Mouse (Mus musculus) neutrophil, adult 5-6 weeks (primary cell): Measurements from ENCODE around the gene Dmrta2. TPM values are rescaled to one million over a fixed set of nuclear protein-coding genes. Genes with fewer than 3 reads are reported as not detected.

Experiments
- ATAC-seq: fragments of 151-379, 151-347 bp; 2 replicates; pipeline ENCODE4 v1.8.0; 2017; ENCODE audit warnings: mild to moderate bottlenecking, moderate TSS enrichment; ENCODE audit not compliant: insufficient number of reproducible peaks, poor library complexity, low FRiP score, severe bottlenecking; ENCODE audit errors: extremely low read depth
- total RNA-seq: library from RNA; stranded (forward); fragments of 200-1000 nt; gene quantifications from 2 replicates; pipeline ENCODE4 v1.2.3, GENCODE M21; 2017

The Dmrta2 gene
- total RNA-seq, 1 experiment from 2014 or later: not detected

GRCm38 (mm10) chr4:109988411-109988810 is 10.6 kb downstream of the Dmrta2 start:
- no peak for ATAC-seq

GRCm38 (mm10) chr4:109989213-109989612 is 11.4 kb downstream of the Dmrta2 start:
- no peak for ATAC-seq

- ATAC-seq: no peak
These were observed 28.2 kb downstream of the Dmrta2 start for GRCm38 (mm10) chr4:110006044-110006443.

- no peak for ATAC-seq
These were observed 41.3 kb downstream of the Dmrta2 start for GRCm38 (mm10) chr4:110019145-110019544.

- ATAC-seq: no peak
These were observed 42.4 kb downstream of the Dmrta2 start for GRCm38 (mm10) chr4:110020255-110020654.

- ATAC-seq: peak; percentile 36; the same call in 1 of the 2 replicates
These were observed 44.2 kb downstream of the Dmrta2 start for GRCm38 (mm10) chr4:110021956-110022625.

GRCm38 (mm10) chr4:110028461-110029188 is 50.8 kb downstream of the Dmrta2 start:
- no peak for ATAC-seq

- ATAC-seq: no peak
These were observed 51.6 kb downstream of the Dmrta2 start for GRCm38 (mm10) chr4:110029446-110029845.
